Mouse (Mus musculus) CH12F3 (cell line): ENCODE results near the gene Miip.
"Not testable (repeated sequence)": the region's sequence is repeated elsewhere in the genome, so short reads cannot be mapped to it uniquely, and the experiment has no call there.

Experiments
- in situ Hi-C: fragments of 300-500 bp; cut with MboI; formaldehyde crosslinking; loops from 2 replicates; pipeline ENCODE4 v1.14.3; 2020; ENCODE audit warnings: low sequenced_read_pairs

Miip gene

GRCm38 (mm10) chr4:147875852-147876575 is 7.4 kb upstream of the Miip start:
- in situ Hi-C loops: no loop called here

- in situ Hi-C loops: no loop called here
Measured at GRCm38 (mm10) chr4:147869238-147869637, 622 bp upstream of the Miip start.

GRCm38 (mm10) chr4:147867563-147868449 is 810 bp downstream of the Miip start:
- in situ Hi-C loops: no loop called here

- in situ Hi-C loops: not testable (repeated sequence)
Measured at GRCm38 (mm10) chr4:147866793-147867192, 1.8 kb downstream of the Miip start.

GRCm38 (mm10) chr4:147866056-147866455 is 2.6 kb downstream of the Miip start:
- in situ Hi-C loops: no loop called here

- in situ Hi-C loops: no loop called here
Measured at GRCm38 (mm10) chr4:147865651-147866050, 3.0 kb downstream of the Miip start.

- in situ Hi-C loops: no loop called here
Measured at GRCm38 (mm10) chr4:147862051-147862450, 6.6 kb downstream of the Miip start.

- in situ Hi-C loops: no loop called here
Measured at GRCm38 (mm10) chr4:147850776-147851175, 17.8 kb downstream of the Miip start.

- in situ Hi-C loops: no loop called here
Measured at GRCm38 (mm10) chr4:147848584-147848991, 20.0 kb downstream of the Miip start.

- in situ Hi-C loops: no loop called here
Measured at GRCm38 (mm10) chr4:147847614-147848583, 20.7 kb downstream of the Miip start, which contains the start of gene Zfp933. Zfp933 (minus strand) TSS chr4:147848366.

- in situ Hi-C loops: no loop called here
Measured at GRCm38 (mm10) chr4:147842871-147843270, 25.7 kb downstream of the Miip start.

GRCm38 (mm10) chr4:147839282-147839681 is 29.3 kb downstream of the Miip start:
- in situ Hi-C loops: not testable (repeated sequence)

GRCm38 (mm10) chr4:147824389-147824788 is 44.2 kb downstream of the Miip start:
- in situ Hi-C loops: no loop called here

- in situ Hi-C loops: not testable (repeated sequence)
Measured at GRCm38 (mm10) chr4:147821414-147821813, 47.2 kb downstream of the Miip start.

GRCm38 (mm10) chr4:147819659-147820058 is 49.0 kb downstream of the Miip start:
- in situ Hi-C loops: not testable (repeated sequence)

- in situ Hi-C loops: no loop called here
Measured at GRCm38 (mm10) chr4:147814592-147815167, 53.9 kb downstream of the Miip start.

GRCm38 (mm10) chr4:147813249-147813765 is 55.3 kb downstream of the Miip start:
- in situ Hi-C loops: no loop called here
